Mouse (Mus musculus) lung, adult 2 months (tissue): Measurements from ENCODE around the gene 5730596B20Rik.

Experiments
- CTCF ChIP-seq: fragments of 200-500 bp; IDR thresholded peaks from 2 replicates; pipeline ENCODE4 v1.5.1; 2011; ENCODE audit warnings: mild to moderate bottlenecking, low read length, control low read depth; ENCODE audit not compliant: insufficient read depth
- POLR2A ChIP-seq: fragments of 200-500 bp; IDR thresholded peaks from 2 replicates; pipeline ENCODE4 v1.6.1; 2011; ENCODE audit warnings: low read depth, mild to moderate bottlenecking, control low read depth, low read length, borderline replicate concordance; ENCODE audit errors: extremely low read depth

- TF ChIP-seq CTCF: no peak
- 0 out of 2 replicates have a peak, but pooled peaks have one; percentile 11 for TF ChIP-seq POLR2A
These were observed 16.6 kb upstream of the 5730596B20Rik start for GRCm38 (mm10) chr6:52160511-52161335.
